Mouse (Mus musculus) liver (tissue): ENCODE data around the gene Shcbp1l.
"Not testable (repeated sequence)": the region's sequence is repeated elsewhere in the genome, so short reads cannot be mapped to it uniquely, and the experiment has no call there.

Experiments
- DNase-seq: peaks from one replicate; pipeline ENCODE4 v3.0.0-alpha.2; 2020; ENCODE audit warnings: mixed read lengths

Gene Shcbp1l

DNA sequence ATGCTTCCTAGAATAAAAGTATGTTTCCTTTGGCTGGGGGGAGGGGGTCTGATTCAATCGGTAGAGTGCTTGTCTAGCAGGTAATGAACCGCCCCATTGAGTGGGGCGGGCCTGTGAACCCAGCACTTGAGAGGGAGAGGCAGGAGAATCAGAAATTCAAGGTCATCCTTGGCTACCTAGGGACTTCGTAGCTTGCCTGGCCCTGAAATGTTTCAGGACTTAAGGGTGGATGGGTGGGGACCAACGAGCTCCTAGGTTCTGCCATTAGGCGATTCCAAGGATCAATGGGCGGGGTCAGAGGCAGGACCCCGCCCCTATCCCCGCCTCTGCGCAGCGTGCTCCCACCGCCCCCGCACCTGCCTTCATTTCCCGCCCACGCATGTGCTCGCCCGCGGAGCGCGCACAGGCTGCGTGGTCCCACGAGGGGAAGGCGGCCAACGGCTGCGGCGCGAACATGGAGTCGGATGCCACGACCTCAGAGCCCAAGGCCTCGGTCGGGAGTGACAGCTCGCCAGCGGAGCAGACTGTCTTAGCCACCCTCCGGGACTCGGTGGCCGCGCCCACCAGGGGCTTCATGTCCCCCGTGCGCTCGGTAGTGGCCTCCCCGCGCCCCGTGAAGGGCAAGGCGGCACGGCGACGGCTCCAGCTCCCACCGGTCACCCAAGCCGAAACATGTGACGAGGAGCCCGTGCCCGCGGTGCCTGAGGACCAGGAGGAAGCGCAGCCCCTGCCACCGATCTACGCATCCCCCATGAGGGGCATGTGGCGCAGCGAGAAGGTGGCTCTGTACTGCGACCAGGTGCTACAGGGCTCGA, at the start of gene Shcbp1l:
Gene Shcbp1l (plus strand): TSS at position 393 of the 815 bp plus-strand sequence.
- DNase-seq = peak; percentile 92

DNA sequence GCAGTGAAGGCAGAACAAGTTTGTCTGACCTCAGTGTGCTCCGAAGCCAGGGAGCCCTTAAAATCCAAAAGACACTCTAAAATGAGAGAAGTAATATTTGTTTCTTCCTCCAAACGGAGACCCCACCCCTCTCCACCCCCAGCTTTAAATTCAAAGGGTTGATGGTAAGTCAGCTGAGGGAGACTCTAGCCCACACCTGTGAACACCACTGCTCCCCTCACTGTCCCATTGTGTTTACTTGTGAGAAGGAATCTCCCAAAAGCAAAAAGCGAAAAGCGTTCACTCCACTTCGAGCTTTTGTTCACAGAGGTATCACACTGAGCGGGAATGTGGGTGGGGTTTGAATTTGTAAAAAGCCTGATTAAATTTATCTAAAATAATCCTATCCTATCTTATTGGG, 48.5 kb upstream of the Shcbp1l start:
- DNase-seq = no peak

DNA sequence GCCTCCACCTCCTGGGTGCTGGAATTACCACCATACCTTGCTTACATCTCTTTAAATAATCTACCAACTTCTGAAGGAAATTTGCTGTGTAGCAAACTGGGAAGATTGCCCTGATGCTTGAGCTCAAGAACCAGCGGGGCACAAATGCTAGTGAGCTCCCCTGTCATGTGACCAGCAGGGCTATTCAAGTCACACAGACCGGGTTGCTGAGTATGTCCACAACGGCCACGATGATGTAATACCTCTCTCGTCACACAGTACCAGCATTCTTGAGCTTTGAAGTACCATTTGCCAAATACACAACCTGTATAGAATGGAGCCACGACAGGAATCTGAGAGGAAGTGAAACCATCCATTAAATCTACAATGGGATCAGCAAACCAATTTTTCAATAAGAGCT, 46.4 kb upstream of the Shcbp1l start:
- no peak for DNase-seq

DNA sequence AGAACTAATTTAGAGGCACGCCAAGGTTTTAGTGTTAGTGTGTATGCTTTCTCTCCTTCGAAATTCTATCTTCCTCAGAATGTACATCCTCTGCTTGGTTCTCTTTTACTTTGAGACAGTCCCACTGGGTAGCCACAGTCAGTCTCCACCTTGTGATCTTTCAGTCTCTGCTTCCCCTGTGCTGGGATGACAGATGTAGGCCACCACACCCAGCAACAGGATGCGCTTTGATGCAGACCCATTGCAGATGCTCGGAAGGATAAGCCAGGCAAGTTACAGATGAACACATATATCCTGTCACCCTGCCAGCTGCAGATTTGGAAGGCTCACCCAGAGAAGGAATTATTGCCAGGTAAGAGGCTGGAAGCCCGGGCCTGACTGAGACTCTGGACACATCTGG, 45.1 kb upstream of the Shcbp1l start:
- no peak for DNase-seq

DNA sequence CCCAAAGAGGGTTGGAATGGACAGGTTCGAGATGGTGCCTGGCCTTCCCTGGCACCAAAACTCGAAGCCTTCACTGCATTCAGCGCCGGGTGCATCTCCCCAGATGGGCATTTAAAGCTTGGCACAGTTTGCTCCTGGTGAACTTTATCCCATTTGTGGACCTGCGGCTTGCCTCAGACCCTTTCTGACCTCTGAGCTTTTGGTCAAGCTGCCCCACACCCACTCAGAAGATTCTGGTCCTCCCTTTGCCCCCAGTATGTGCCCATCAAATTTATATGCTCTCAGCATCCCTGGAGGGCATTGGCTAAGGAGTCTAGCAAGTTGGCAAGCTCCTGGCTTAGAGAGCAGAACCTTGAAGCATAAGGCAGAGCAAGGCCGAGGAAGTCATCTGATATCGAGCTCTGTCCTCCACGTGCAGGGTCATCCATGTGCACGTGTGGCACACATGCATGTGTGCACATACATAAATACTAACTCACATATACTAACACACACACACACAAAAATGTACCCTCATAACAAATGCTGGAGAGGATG, 44.1 kb upstream of the Shcbp1l start:
- DNase-seq = no peak

DNA sequence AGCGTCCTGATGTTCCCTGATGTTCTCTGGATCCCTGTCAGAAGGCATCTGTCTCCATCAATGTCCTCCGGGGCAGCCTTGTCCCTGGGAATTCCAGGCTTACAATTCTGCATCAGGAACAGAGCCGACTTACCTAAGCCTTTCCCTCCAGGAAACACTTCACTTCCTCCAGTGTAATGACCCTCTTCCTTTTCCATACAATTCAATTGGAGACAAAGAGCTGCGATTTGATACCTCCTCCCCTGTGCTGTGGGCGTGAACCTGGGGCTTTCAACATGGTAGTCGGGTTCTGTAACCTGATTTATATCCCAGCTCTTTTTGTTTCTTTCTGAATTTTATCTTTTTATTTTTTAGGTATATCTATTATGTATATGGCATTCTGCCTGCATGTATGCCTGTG, 39.9 kb upstream of the Shcbp1l start:
- DNase-seq = no peak

DNA sequence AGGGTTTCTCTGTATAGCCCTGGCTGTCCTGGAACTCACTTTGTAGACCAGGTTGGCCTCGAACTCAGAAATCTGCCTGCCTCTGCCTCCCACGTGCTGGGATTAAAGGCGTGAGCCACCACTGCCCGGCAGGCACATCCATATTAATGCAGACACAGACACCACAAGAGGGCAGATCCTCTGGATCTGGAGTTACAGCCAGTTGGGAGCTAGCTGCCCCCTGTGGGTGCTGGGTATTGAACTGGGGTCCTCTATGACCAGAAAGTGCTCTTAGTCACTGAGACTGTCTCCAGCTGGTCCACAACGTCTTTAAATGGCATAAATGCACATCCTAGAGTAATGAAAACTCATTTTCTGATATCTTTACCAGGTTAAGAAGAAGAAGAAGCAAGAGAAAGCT, 39.3 kb upstream of the Shcbp1l start:
- DNase-seq = not testable (repeated sequence)

DNA sequence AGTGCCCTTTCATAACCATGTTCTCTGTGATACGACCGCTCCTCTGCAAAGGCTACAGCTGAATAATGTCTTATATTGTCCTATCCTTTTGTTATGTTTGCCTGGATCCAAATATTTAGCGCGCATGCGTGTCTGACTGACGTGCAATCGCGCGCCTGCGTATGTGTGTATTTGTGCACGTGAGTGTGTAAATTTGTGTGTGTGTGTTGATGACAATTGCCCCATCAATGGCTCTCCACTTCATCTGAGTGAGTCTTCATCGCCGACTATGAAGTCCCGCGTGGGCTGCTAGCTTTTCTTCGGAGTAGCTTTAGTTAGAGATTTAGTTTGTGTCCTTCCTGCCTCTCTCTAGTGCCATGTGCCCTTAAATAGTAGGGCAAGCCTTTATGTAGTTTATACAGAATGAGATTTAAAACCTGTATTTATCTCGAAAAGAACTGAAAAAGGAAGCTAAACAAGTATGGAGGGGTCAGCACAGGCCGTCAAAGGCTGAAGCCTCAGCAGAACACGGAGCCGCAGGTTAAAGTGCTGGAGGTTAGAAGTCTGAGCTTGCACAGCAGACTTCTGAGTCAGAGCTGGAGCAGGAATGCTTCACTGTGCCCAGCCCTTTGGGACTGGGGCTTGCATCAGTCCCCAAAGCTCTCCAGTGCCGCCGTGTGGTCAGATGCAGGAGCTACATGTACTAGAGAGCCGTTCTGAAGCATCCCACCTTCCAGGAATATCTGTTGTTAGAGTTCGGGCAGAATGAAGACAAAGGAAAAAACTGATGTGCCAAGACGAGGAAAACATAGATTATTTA, 38.5 kb upstream of the Shcbp1l start:
- peak; percentile 76 for DNase-seq

DNA sequence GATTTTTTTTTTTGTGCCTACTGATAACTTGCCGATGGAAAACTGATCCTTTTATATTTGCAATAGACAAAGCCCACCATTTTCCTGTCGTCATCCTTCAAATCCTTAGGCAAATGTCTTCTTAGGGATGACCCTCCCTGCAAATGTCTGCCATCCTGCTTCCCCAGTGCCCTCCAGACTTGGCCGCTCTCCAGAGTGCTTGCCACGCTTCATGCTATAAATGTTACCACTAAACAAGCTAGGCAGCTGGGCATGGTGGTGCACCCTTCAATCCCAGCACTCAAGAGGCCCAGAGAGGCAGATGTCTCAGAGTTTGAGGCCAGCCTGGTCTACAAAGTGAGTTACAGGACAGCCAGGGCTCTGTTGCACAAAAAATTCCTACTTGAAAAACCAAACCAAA, 29.3 kb upstream of the Shcbp1l start:
- not testable (repeated sequence) for DNase-seq

DNA sequence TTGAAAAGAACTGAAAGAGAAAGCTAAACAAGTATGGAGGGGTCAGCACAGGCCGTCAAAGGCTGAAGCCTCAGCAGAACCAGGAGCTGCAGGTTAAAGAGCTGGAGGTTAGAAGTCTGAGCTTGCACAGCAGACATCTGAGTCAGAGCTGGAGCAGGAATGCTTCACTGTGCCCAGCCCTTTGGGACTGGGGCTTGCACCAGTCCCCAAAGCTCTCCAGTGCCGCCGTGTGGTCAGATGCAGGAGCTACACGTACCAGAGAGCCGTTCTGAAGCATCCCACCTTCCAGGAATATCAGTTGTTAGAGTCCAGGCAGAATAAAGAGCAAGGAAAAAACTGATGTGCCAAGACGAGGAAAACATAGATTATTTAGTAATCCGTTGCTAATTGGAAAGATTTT, 23.2 kb upstream of the Shcbp1l start:
- peak; percentile 75 for DNase-seq

DNA sequence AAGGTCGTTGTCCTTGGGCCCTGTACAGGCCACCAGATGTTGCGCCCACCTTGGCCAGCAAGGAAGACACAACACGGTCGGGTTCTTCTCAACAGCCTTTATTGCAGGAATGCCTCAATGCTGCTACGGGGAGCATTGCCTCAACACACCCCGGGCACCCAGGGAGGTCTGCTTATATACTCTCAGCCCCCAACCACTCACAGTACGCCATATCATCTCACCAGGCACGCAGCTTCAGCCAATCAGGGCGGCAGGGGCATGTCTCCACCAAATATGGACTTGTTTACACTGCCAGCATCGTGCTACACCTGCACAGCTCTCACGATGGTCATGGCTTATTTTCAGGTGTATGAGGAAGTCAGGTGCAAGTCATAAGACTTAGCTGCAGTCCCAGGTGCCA, 17.3 kb upstream of the Shcbp1l start:
- not testable (repeated sequence) for DNase-seq

DNA sequence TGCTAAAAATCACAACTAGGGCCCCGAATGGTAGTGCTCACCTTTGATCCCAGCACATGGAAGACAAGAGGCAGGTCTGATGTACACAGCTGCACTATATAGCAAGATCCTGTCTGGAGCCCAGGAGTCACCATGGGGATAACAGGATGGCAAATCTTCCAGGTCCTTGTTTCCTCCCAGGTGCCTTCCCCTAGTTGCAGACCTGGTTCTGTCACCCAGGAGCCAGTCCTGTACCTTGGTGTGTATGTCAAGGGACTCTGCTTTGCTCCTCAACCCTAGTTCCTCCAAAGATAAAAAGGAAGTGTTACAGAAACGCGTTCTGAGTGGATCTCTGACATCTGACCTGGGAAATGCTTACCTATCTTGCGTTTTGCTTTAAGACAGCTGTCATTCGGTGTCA, 16.7 kb upstream of the Shcbp1l start:
- DNase-seq = not testable (repeated sequence)

DNA sequence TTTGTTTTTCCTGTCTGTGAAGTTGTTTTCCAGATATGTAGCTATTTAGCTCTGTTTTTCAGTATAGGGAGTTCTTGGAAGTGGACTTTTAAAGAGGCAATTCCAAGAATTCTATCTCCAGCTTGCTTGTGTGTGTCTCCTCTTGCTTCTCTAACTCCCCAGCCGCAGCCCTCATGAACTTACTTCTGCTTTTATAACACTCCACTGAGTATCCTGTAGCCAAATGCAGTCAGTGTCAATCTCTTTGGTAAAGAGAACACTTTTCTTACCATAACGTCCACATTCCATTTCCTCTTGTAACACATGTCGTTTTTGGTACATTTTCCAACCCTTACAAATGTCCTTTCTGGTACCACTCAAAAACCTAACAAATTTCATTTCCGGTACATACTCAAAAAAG, 14.0 kb upstream of the Shcbp1l start:
- DNase-seq = not testable (repeated sequence)

DNA sequence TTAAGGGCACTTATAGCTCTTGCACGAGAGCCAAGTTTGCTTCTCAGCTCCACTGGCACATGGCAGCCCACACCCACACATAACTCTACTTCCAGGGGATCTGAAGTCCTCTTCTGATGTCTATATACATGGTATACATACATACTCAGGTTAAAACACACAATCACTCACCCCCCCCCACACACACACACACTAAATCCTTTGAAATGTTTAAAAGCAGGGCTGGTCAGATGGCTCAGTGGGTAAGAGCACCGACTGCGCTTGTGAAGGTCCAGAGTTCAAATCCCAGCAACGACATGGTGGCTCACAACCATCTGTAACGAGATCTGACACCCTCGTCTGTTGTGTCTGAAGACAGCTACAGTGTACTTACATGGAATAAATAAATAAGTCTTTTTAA, 13.2 kb upstream of the Shcbp1l start:
- no peak for DNase-seq

DNA sequence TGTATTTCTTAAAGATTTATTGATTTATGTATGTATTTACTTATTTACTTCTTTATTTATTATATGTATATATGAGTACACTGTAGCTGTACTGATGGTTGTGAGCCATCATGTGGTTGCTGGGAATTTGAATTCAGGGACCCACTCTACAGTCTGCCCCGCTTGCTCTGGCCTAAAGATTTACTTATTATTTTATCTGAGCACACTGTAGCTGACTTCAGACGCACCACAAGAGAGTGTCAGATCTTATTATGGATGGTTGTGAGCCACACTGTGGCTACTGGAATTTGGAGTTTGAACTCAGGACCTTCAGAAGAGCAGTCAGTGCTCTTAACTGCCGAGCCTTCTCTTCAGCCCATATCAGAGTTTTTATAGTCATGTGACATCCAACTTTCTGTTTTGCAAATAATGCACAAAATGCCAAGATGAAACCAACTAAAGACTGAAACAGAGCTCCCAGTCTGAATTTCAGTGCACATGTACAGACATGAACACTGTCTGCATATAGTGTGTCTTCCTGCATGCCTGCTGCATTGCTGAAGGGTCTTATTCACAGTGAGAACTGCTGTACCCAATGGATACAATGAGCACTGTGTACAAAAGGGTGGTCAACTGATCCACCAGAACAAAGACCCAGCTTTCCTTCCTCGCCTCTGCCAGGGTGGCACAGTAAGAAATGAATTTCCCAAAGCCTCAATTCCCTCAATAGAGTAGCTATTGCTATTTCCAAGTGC, 12.1 kb upstream of the Shcbp1l start:
- not testable (repeated sequence) for DNase-seq

DNA sequence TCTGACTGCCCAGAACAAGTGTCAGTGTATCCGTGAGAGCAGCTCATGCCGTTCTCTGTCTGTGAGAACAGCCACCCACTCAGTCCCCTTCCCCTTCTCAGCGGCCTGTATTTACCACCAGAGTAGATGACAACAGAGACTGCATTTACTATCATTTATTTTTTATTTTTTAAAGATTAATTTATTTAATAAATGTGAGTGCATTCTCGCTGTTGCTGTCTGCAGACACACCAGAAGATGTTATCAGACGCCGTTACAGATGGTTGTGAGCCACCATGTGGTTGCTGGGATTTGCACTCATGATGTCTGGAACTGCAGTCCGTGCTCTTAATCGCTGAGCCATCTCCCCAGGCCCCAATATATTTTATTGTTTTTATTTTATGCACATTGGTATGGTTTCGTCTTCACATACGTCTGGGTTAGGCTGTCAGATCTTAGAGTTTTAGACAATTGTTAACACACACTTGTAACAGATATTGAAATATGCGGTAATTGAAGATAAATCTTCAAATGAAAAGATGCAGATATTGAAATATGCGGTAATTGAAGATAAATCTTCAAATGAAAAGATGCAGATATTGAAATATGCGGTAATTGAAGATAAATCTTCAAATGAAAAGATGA, 11.5 kb upstream of the Shcbp1l start:
- not testable (repeated sequence) for DNase-seq

DNA sequence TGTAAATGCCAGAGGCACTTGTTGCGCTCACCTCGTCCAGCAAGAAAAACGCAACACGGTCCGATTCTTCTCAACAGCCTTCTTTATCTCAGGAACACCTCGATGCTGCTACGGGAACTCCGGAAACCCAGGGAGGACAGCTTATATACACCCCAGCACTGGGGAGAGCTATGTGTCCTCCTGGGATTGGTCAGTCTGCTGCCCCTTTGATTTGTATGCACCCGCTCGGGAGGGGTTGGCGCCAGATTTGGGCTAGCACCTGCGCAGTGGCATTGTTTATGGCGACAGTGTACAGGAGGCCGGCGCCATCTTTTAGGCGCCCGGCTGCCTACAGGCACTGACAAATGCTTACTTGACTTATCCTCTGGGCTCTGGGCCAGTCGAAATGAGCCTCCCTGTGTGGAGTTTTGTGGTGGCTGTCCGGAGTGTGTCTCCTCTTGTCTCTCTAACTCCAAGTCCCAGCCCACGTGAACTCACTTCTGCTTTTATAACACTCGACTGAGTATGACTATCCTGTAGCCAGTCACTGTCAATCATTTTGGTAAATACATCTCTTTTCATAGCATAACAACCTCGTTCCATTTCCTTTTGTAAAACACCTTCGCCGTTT, 10.7 kb upstream of the Shcbp1l start:
- not testable (repeated sequence) for DNase-seq

DNA sequence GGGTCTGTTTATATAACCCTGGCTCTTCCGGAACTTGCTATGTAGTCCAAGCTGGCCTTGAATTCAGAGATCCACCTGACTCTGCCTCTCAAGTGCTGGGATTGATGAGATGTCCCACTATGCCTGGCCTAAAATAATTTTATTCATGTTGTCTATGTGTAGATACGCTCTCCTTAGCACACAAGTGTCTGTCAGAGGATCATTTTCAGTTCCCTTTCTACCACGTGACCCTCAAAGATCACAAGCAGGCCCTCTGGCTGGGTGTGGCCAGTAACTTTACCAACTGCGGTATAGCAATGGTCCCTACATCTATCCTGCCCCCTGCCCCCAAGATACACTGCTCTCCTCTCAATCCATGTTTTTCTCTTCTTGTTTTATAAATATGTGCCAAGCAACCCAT, 10.0 kb upstream of the Shcbp1l start:
- DNase-seq = no peak

DNA sequence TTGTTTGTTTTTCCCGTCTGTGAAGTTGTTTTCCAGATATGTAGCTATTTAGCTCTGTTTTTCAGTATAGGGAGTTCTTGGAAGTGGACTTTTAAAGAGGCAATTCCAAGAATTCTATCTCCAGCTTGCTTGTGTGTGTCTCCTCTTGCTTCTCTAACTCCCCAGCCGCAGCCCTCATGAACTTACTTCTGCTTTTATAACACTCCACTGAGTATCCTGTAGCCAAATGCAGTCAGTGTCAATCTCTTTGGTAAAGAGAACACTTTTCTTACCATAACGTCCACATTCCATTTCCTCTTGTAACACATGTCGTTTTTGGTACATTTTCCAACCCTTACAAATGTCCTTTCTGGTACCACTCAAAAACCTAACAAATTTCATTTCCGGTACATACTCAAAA, 9.2 kb upstream of the Shcbp1l start:
- DNase-seq = not testable (repeated sequence)

DNA sequence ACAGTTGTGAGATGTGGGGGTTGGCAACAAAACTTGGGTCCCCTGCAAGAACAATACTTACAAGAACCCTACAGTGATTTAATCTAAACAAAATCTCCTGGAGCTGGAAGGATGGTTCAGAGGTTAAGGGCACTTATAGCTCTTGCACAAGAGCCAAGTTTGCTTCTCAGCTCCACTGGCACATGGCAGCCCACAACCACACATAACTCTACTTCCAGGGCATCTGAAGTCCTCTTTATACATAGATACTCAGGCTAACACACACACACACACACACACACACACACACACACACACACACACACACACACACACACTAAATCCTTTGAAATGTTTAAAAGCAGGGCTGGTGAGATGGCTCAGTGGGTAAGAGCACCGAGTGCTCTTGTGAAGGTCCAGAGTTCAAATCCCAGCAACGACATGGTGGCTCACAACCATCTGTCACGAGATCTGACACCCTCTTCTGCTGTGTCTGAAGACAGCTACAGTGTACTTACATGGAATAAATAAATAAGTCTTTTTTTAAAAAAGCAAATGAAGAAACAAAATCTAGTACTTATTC, 8.6 kb upstream of the Shcbp1l start:
- DNase-seq = not testable (repeated sequence)

DNA sequence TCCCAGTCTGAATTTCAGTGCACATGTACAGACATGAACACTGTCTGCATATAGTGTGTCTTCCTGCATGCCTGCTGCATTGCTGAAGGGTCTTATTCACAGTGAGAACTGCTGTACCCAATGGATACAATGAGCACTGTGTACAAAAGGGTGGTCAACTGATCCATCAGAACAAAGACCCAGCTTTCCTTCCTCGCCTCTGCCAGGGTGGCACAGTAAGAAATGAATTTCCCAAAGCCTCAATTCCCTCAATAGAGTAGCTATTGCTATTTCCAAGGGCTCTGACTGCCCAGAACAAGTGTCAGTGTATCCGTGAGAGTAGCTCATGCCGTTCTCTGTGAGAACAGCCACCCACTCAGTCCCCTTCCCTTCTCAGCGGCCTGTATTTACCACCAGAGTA, 7.2 kb upstream of the Shcbp1l start:
- DNase-seq = not testable (repeated sequence)

DNA sequence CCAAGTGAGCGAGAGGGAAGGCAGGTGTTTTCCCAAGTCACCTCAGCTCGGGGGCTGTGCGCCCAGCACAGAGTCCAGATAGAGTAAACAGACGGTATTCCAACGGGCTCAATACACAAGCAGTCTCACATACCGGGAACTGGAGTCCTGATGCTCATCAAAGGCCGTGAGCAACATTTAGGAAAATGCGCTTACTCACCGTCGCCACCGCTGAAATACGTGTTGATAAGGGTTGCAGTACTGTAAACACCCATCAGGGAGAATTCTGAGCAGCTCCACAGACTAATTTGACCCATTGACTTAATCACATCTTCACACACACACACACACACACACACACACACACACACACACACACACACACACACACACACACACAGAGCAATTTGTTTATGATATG, 691 bp upstream of the Shcbp1l start:
- peak; percentile 85 for DNase-seq
